Mouse (Mus musculus) bone marrow macrophage, adult 2 months (primary cell): Measurements from ENCODE around the gene Slc6a21. TPM values are rescaled to one million over a fixed set of nuclear protein-coding genes. Genes with fewer than 3 reads are reported as not detected.
A peak's percentile ranks its signal among the peaks of the same experiment; 100 is the strongest.

Source experiments
- H3K27ac ChIP-seq: 2 replicates; pipeline ENCODE4 v1.5.1; 2012; ENCODE audit warnings: low read depth, low read length; ENCODE audit not compliant: insufficient read depth
- H3K4me1 ChIP-seq: 2 replicates; pipeline ENCODE4 v1.6.1; 2012; ENCODE audit warnings: low read length; ENCODE audit not compliant: control insufficient read depth, insufficient read depth
- H3K4me3 ChIP-seq: 2 replicates; pipeline ENCODE4 v1.5.1; 2012; ENCODE audit warnings: mild to moderate bottlenecking, low read length, moderate library complexity; ENCODE audit not compliant: insufficient read depth
- CTCF ChIP-seq: IDR thresholded peaks from 2 replicates; pipeline ENCODE4 v1.5.1; 2012; ENCODE audit warnings: low read depth, mild to moderate bottlenecking, low read length, moderate library complexity
- POLR2A ChIP-seq: IDR thresholded peaks from 2 replicates; pipeline ENCODE4 v1.6.1; 2012; ENCODE audit warnings: mild to moderate bottlenecking, low read depth, low read length, borderline replicate concordance
- polyA plus RNA-seq: library from polyadenylated mRNA; stranded (reverse); fragments of >200 nt; gene quantifications from 2 replicates; pipeline ENCODE4 v1.2.4, GENCODE M21; 2012; ENCODE audit not compliant: missing spikeins, insufficient read depth, insufficient read length

Slc6a21 gene
- polyA plus RNA-seq, 1 experiment: not detected

GRCm38 (mm10) chr7:45313495-45313894 lies 36.2 kb downstream of the Slc6a21 start:
- peaks cover 4% of the 10 kb centered on the region; the same call in 1 of the 2 replicates for H3K4me1 ChIP-seq
- H3K27ac ChIP-seq: no peak overlapping the region
- no peak overlapping the region for H3K4me3 ChIP-seq
- no peak for TF ChIP-seq CTCF
- no peak for TF ChIP-seq POLR2A

DNA sequence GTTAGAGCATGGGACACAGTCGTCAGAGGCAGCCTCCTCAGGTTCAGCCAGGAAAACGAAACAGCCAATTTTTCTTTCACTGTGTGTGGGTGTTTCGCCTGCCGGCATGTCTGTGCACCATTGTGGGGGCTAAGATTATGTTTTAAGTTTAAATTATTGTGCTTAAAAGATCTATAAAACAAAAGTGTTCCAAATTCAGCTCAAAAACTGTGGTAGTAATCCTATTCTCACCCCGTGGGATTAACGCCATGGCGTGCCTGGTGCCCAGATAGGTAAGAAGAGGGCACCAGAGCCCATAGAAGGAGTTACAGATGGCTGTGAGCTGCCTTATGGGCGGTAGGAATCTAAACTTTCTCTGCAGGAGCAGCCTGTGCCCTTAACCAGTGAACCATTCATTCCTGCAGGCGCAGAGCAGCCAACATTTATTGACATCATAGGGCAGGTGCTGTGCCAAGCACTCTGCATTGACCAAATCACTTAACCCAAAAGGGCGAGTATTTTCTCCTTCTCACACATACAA lies 37.9 kb downstream of the Slc6a21 start:
- H3K4me3 ChIP-seq: no peak overlapping the region
- TF ChIP-seq POLR2A: no peak
- TF ChIP-seq CTCF: no peak
- peaks cover 4% of the 10 kb centered on the region; the same call in 1 of the 2 replicates for H3K4me1 ChIP-seq
- no peak overlapping the region for H3K27ac ChIP-seq

GRCm38 (mm10) chr7:45316536-45316935 lies 39.2 kb downstream of the Slc6a21 start:
- H3K27ac ChIP-seq: no peak overlapping the region
- no peak for TF ChIP-seq CTCF
- no peak for TF ChIP-seq POLR2A
- H3K4me3 ChIP-seq: no peak overlapping the region
- peaks cover 4% of the 10 kb centered on the region; the same call in 1 of the 2 replicates for H3K4me1 ChIP-seq

DNA sequence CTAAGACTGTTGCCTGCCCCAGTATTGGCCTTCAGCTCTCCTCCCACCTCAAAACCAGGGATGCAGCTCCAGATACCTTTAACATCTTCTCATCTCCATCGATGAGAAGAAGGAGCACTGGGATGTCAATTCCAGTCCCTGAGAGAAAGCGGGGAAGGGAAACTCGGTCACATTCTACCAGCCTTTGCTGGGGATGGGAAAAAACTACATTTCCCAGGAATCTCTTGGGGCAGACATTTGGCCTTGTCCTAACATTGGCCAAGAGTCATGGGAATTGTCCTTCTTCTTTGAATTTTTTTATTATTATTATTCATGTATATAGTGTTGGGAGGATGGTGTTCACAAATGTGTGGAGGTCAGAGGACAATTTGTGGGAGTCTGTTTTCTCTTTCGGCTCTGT lies 44.9 kb downstream of the Slc6a21 start:
- H3K4me1 ChIP-seq: no peaks in the 10 kb centered on the region
- TF ChIP-seq CTCF (no peak), POLR2A (no peak)
- no peak overlapping the region for H3K4me3 ChIP-seq
- no peak overlapping the region for H3K27ac ChIP-seq

- no peak for TF ChIP-seq POLR2A
- no peak for TF ChIP-seq CTCF
- Histone ChIP-seq H3K27ac (no peak overlapping the region), H3K4me1 (no peaks in the 10 kb centered on the region), H3K4me3 (no peak overlapping the region)
These were observed 45.8 kb downstream of the Slc6a21 start for GRCm38 (mm10) chr7:45323069-45323468.

DNA sequence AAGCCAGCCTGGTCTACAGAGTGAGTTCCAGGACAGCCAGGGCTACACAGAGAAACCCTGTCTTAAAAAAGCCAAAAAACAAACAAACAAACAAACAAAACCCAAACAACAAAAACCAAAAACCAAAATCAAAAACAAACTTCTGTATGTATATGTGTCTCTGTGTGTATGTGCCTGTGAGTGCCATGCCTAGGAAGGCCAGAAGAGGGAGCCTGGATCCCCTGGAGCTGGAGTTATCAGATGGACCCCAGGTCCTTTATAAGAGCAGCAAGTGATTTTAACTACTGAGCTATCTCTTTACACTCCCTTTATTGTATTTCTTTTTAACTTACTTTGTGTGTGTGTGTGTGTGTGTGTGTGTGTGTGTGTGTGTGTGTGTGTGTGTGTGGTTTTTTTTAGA lies 48.5 kb downstream of the Slc6a21 start:
- TF ChIP-seq CTCF (no peak), POLR2A (no peak)

GRCm38 (mm10) chr7:45328841-45329475 lies 51.6 kb downstream of the Slc6a21 start:
- Histone ChIP-seq H3K4me1 (no peaks in the 10 kb centered on the region), H3K4me3 (no peak overlapping the region), H3K27ac (no peak overlapping the region)
- no peak for TF ChIP-seq CTCF
- TF ChIP-seq POLR2A: no peak

More for the DNA sequence above, 48.5 kb downstream of the Slc6a21 start:
- Histone ChIP-seq H3K27ac (no peak overlapping the region), H3K4me3 (no peak overlapping the region), H3K4me1 (no peaks in the 10 kb centered on the region)

GRCm38 (mm10) chr7:45331502-45331901 lies 54.2 kb downstream of the Slc6a21 start:
- no peak overlapping the region for H3K4me3 ChIP-seq
- TF ChIP-seq CTCF (no peak), POLR2A (no peak)
- no peaks in the 10 kb centered on the region for H3K4me1 ChIP-seq
- H3K27ac ChIP-seq: no peak overlapping the region

DNA sequence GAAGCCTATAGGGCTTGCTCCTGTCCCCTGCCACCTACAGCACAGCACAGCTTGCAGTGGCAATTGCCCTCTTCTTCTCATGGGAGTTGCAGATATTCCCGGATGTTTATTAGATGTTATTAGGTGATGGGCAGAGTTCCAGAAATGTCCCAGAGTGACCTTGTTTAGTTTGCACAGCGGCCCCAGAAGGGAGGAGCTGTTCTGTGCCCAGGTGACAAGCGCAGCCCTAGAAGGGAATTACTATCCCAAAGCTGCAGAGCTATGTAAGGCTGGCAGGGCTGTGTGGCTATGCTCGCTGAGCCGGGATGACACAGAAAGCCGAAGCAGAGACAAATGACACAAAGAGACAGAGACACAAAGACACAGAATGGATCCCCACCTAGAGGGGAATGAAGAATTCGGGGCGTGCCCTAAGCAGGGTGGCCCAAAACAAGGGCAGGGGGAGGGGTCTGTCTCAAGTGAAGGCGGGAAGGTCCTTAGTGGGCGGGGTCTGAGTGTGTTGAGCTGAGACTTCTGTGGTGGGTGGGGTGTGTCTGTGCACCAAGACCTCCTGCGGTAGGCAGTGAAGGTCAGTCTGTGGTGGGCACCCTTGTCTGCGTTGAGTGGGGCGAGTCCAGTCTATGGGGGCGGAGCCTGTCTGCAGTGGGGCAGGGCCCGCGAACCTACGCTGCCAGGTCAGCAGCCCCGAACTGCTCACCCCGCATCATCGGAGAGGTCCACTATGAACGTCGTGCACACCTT lies 55.5 kb downstream of the Slc6a21 start:
- TF ChIP-seq POLR2A (no peak), CTCF (no peak)
- Histone ChIP-seq H3K4me3 (peak overlapping the region; percentile 61), H3K4me1 (no peaks in the 10 kb centered on the region), H3K27ac (no peak overlapping the region)

GRCm38 (mm10) chr7:45333431-45333982 lies 56.2 kb downstream of the Slc6a21 start, which contains the start of gene Trpm4:
Gene Trpm4, minus strand, starts transcription at chr7:45333780.
- H3K27ac ChIP-seq: no peak within 1 kb of the TSS
- no peak for TF ChIP-seq POLR2A

DNA sequence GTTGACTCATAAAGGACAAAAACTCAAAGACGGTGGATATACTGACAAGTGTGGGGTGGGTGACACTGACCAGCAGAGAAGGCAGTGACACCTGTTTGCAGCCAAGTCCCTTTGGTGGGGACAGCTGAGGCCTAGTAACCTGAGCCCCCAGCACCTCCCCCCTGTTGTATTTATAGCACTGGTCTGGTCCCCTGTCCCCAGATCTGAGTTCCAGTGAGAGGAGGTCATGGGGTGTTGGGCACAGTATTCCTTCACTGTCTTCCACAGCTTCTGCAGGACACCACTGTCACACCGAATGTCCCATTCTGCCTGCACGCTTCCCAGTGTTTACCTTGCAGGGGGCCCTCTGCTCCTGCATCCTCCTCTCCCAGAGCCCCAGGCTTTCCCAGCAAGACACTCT lies 57.3 kb downstream of the Slc6a21 start:
- no peak overlapping the region for H3K4me3 ChIP-seq
- TF ChIP-seq CTCF: no peak
- TF ChIP-seq POLR2A: no peak
- H3K27ac ChIP-seq: no peak overlapping the region
- peaks cover 5% of the 10 kb centered on the region; the same call in 1 of the 2 replicates for H3K4me1 ChIP-seq

More at GRCm38 (mm10) chr7:45333431-45333982, 56.2 kb downstream of the Slc6a21 start, which contains the start of gene Trpm4:
- Histone ChIP-seq H3K4me1 (no peaks in the 10 kb centered on the region), H3K4me3 (peak within 1 kb of the TSS; percentile 61)
